Mouse (Mus musculus): ENCODE data around the gene Rras. TPM values are rescaled to one million over a fixed set of nuclear protein-coding genes. Genes with fewer than 3 reads are reported as not detected.

Rras gene
- polyA plus RNA-seq, 1 experiment: 38.3 TPM

DNA sequence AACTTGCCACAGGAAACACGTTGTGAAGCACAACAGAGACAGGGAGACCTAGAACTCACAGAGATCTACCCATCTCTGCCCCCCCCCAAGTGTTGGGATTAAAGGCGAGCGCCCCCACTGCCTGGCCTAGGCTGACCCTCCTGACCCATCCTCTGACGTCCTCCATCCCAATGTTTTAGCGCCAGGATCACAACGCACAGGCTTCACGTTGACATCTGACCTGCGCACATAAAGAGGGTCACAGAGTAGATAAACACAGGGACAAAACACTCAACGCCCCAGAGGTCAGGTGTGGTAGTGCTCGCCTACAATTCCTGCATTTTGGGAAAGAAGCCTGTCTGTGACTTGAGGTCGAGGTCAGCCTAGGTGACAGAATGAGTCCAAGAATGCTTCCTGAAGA is 18.9 kb downstream of the Rras start:
- no peak overlapping the region for H3K4me3 ChIP-seq (ENCODE audit: insufficient read depth, low read length)
- no peaks in the 10 kb centered on the region for H3K4me1 ChIP-seq (ENCODE audit: control insufficient read depth, insufficient read depth, low read length)
- H3K27ac ChIP-seq (ENCODE audit: insufficient read depth, low read length): no peak overlapping the region
- TF ChIP-seq CTCF (IDR thresholded peaks at IDR 0.05; ENCODE audit: extremely low read depth, insufficient read depth, low read length): no peak
- no peak for TF ChIP-seq POLR2A (IDR thresholded peaks at IDR 0.05; ENCODE audit: extremely low read depth, insufficient read depth, low read length)

DNA sequence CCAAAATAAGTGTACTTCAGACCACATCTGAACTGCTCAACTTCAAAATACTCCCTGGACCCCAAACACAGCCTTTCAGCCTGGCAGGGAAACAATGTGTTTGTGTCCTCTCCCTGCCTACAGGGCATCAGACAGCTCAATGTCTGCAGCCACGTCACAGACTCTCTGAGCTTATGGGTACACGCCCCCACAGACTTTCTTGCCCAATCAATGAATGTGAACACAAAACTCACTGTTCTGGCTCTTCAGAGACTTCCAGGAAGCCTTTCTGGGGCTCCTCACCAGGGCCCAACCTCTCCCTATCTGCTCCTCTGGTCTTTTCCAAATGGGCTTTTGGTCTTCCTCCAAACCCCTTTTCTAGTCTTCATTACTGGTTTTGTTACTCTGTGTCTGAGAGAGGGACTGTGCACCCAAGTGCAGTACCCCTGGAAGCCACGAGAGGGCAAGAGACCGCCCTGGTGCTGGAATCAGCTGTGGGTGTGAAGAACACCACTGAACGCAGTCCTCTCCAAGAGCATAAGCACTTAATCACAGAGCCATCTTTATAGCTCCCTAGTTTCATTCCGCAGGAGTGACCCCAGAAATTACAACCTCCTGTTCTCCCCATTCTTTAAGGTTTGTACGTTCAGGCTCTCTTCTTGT is 20.1 kb downstream of the Rras start:
- Histone ChIP-seq H3K4me1 (ENCODE audit: control insufficient read depth, insufficient read depth, low read length) (no peaks in the 10 kb centered on the region), H3K27ac (ENCODE audit: insufficient read depth, low read length) (no peak overlapping the region), H3K4me3 (ENCODE audit: insufficient read depth, low read length) (no peak overlapping the region)
- TF ChIP-seq POLR2A (IDR thresholded peaks at IDR 0.05; ENCODE audit: extremely low read depth, insufficient read depth, low read length) (no peak), CTCF (IDR thresholded peaks at IDR 0.05; ENCODE audit: extremely low read depth, insufficient read depth, low read length) (peak; percentile 57)

DNA sequence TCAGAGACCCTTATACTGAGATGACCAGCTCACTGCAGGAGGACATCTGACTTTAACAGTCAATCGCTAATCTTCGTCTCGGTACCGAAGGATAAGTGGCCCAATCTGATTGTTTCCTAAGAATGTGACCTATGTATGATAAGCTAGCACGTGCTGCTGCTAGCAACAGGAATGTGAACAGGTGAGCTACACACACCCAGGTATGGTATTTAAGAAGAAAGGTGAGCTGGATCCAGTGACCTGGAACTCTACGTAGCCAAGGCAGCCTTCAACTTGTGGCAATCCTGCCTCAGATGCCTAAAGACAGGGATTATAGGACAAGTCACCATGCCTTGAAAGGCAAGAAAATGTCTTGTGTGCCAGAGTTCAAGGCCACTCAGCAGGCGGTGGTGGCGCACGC is 20.6 kb downstream of the Rras start:
- H3K4me3 ChIP-seq (ENCODE audit: insufficient read depth, low read length): no peak overlapping the region
- H3K27ac ChIP-seq (ENCODE audit: insufficient read depth, low read length): no peak overlapping the region
- no peaks in the 10 kb centered on the region for H3K4me1 ChIP-seq (ENCODE audit: control insufficient read depth, insufficient read depth, low read length)
- TF ChIP-seq CTCF (IDR thresholded peaks at IDR 0.05; ENCODE audit: extremely low read depth, insufficient read depth, low read length) (no peak), POLR2A (IDR thresholded peaks at IDR 0.05; ENCODE audit: extremely low read depth, insufficient read depth, low read length) (no peak)

DNA sequence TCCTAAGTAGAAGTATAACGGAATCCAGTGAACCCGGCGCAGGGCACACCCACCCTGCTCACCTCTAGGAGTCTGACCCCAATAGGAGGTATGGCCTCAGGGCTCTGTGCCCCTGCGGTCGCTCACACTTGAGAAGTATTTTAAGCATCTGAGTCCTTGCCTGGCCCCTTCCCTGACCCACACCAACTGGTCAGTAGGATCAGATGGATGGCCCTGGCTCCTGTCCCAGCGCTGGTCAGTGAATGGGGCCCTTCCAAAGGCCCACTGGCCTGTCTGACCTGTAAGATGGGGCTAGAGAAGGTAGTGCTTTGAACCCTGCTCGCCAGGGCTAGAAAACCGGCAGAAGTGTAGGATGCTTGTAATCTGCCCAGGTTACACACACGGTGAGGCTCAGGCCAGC is 23.1 kb downstream of the Rras start:
- TF ChIP-seq POLR2A (IDR thresholded peaks at IDR 0.05; ENCODE audit: extremely low read depth, insufficient read depth, low read length) (no peak), CTCF (IDR thresholded peaks at IDR 0.05; ENCODE audit: extremely low read depth, insufficient read depth, low read length) (no peak)

DNA sequence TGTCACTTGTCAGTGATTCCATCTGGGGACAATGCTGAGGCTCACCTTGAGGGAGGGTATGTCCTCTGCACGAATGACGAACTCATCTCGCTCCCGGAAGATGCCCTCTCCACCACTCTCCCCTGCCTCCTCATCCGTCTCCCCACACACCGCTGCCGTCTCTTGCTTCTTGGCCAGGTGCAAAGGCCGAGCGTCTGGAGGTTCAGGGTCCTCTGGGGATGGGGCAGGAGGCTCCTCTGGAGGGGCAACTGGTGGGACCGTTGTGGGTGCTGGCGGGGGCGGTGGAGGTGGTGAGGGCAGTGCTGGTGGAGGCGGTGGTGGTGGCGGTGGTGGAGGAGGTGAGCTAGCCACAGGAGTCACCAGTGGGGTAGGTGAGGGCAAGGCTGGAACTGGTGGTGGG is 25.5 kb downstream of the Rras start:
- TF ChIP-seq CTCF (IDR thresholded peaks at IDR 0.05; ENCODE audit: extremely low read depth, insufficient read depth, low read length) (no peak), POLR2A (IDR thresholded peaks at IDR 0.05; ENCODE audit: extremely low read depth, insufficient read depth, low read length) (no peak)
- Histone ChIP-seq H3K4me1 (ENCODE audit: control insufficient read depth, insufficient read depth, low read length) (no peaks in the 10 kb centered on the region), H3K4me3 (ENCODE audit: insufficient read depth, low read length) (no peak overlapping the region), H3K27ac (ENCODE audit: insufficient read depth, low read length) (no peak overlapping the region)

More for the DNA sequence above, 23.1 kb downstream of the Rras start:
- Histone ChIP-seq H3K4me3 (ENCODE audit: insufficient read depth, low read length) (no peak overlapping the region), H3K4me1 (ENCODE audit: control insufficient read depth, insufficient read depth, low read length) (no peaks in the 10 kb centered on the region), H3K27ac (ENCODE audit: insufficient read depth, low read length) (no peak overlapping the region)

DNA sequence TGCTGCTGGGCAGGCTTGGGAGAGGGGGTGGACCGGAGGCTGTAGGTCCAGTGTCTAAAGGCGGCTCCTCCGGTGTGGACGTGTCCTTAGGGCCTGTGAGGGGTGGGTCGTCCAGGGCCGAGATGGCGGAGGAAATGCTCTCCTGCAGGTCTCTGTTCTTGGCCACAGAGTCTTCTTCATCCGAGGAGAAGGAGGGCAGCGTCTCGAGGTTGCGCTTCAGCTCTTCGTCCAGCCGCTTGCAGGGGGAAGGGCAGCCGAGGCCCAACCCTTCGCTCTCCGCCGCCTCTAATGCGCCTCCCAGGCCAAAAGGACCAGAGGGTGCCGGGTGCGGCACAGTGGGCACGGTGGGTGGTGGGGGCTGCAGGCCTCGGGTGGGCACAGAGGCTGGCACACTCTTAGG is 28.0 kb downstream of the Rras start:
- TF ChIP-seq CTCF (IDR thresholded peaks at IDR 0.05; ENCODE audit: extremely low read depth, insufficient read depth, low read length) (no peak), POLR2A (IDR thresholded peaks at IDR 0.05; ENCODE audit: extremely low read depth, insufficient read depth, low read length) (no peak)
- no peaks in the 10 kb centered on the region for H3K4me1 ChIP-seq (ENCODE audit: control insufficient read depth, insufficient read depth, low read length)
- no peak overlapping the region for H3K27ac ChIP-seq (ENCODE audit: insufficient read depth, low read length)
- no peak overlapping the region for H3K4me3 ChIP-seq (ENCODE audit: insufficient read depth, low read length)

DNA sequence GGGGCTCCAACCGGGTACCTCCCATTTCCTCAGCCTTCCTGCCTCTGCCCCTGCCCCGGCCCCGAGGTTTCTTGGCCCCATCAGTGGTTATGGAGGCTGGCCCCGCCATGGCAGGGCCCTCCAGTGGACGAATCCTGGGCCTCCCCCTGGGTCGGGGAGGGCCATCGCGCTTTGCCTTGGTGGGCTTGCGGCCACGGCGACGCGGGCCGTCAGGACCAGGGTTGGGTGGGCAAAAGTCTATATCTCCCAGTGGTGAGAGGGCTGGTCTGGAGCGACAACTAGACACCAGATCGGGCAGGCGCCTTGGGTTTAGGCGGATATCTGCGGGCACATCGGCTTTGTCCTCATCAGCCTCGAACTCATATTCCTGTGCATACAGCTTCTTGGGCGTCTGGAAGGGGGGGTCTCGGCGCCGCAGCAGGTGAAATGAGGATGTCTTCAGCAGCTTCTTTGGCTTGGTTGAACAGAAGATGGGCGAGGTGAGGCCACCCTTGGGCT is 29.1 kb downstream of the Rras start:
- no peaks in the 10 kb centered on the region for H3K4me1 ChIP-seq (ENCODE audit: control insufficient read depth, insufficient read depth, low read length)
- H3K27ac ChIP-seq (ENCODE audit: insufficient read depth, low read length): no peak overlapping the region
- no peak overlapping the region for H3K4me3 ChIP-seq (ENCODE audit: insufficient read depth, low read length)
- TF ChIP-seq CTCF (IDR thresholded peaks at IDR 0.05; ENCODE audit: extremely low read depth, insufficient read depth, low read length) (no peak), POLR2A (IDR thresholded peaks at IDR 0.05; ENCODE audit: extremely low read depth, insufficient read depth, low read length) (no peak)

DNA sequence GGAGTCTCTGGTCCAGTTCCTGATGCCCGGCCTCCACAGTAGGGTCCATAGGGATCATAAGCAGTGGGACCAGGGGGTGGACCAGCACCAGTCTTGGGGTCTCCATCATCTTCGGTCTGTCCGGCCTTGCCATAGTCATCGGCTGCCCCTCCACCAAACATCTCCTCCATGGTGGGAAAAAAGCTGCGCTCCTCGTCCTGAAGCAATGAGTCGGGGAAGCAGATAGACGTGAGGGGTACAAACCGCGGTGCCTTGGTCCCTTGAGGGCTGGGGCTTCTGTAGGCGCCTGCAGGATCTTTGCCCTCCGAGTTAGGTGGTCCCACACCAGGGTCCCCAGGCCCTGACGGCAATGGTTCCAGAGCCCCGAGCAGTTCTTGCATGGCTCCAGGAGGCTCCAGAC is 29.7 kb downstream of the Rras start:
- Histone ChIP-seq H3K4me1 (ENCODE audit: control insufficient read depth, insufficient read depth, low read length) (no peaks in the 10 kb centered on the region), H3K4me3 (ENCODE audit: insufficient read depth, low read length) (no peak overlapping the region), H3K27ac (ENCODE audit: insufficient read depth, low read length) (no peak overlapping the region)
- TF ChIP-seq POLR2A (IDR thresholded peaks at IDR 0.05; ENCODE audit: extremely low read depth, insufficient read depth, low read length) (no peak), CTCF (IDR thresholded peaks at IDR 0.05; ENCODE audit: extremely low read depth, insufficient read depth, low read length) (no peak)

DNA sequence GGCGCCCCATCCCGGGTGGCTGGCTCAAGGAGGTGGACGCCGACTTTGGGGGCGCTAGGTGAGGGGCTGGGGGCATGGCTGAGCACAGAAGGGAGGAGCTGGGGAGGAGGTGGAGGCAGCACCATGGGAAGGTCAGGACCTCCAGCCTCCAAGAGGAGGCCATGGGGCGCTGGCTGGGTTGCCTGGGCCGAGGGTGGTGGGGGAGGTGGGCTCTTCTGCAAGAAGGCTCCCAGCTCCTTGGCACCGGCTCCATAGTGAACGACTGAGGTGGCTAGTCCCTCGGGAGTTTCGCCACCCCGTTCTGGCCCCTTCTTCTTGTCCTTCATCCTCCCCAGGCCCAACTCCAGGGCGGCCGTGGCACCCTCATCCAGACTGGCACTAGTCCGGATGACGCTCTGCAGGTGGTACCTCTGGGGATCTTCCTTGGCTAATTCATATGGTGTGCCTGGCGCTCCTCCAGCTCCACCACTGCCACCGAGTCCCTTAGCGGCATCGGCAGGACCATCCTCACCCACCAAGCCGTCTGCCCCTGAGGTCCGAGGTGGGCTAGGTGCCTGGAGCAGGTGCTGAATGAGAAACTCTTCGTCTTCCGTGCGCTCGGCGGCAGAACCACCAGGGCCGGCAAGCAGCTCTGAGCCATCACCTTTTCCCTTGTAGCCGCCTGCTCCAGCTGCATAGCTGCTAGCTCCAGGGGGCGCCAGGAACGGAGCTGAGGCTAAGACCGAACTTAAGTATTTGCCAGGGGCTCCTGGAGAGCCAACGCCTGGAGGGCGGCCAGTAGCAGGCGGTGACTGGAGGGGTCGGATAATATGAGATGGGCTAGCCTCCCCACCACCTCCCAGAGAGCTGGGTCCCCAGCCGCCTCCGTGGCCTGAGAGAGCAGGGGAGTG is 30.5 kb downstream of the Rras start:
- no peaks in the 10 kb centered on the region for H3K4me1 ChIP-seq (ENCODE audit: control insufficient read depth, insufficient read depth, low read length)
- no peak overlapping the region for H3K4me3 ChIP-seq (ENCODE audit: insufficient read depth, low read length)
- no peak overlapping the region for H3K27ac ChIP-seq (ENCODE audit: insufficient read depth, low read length)
- TF ChIP-seq POLR2A (IDR thresholded peaks at IDR 0.05; ENCODE audit: extremely low read depth, insufficient read depth, low read length): no peak
- no peak for TF ChIP-seq CTCF (IDR thresholded peaks at IDR 0.05; ENCODE audit: extremely low read depth, insufficient read depth, low read length)

Data from cortical plate, adult 2 months (tissue).